Mouse (Mus musculus): ENCODE measurements at regions not wholly inside any gene's neighbourhood (a gene's known extent, or its start where the extent isn't known, plus 50 kb on each side); places are given as distances from the start of the nearest gene placed in this dataset.

DNA sequence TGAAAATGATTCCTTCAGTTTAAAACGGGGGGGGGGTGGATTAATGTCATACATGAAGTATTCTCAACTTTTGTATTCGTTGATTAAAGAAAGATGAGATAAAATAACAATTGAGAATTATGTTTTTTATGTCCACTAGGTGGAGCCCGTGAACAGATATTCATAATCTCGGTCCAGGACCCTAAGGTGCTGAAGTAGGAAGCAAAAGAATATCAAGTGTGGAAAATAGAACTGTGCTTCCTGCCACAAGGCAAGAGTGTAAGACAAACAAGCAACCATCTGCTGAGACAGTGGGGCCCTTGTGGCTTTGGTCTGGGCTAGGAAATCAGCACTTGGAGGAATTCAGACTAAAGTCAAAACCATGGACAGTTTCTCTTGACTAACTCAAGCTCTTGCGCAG is 50.9 kb upstream of the Kap start:
- H3K9me3 ChIP-seq (replicated peaks; ENCODE audit: control insufficient read depth, low read length): no peaks in the 10 kb centered on the region
- 30% methylated on average over 5 of the region's 5 CpGs for WGBS
- DNase-seq (ENCODE audit: low spot score): peak; percentile 68
- H3K27me3 ChIP-seq (ENCODE audit: control insufficient read depth, insufficient read depth, low read length): no peaks in the 10 kb centered on the region
- no peaks in the 10 kb centered on the region for H3K36me3 ChIP-seq (replicated peaks; ENCODE audit: control insufficient read depth, insufficient read depth, low read depth, low read length)
- no peak for ATAC-seq (replicated peaks; ENCODE audit: insufficient number of reproducible peaks, low FRiP score, low TSS enrichment, low read depth)
- no peak overlapping the region for H3K4me2 ChIP-seq (ENCODE audit: low read depth, low read length)
- no peak overlapping the region for H3K27ac ChIP-seq (replicated peaks; ENCODE audit: low read depth, low read length)
- H3K4me1 ChIP-seq (ENCODE audit: control insufficient read depth, insufficient read depth, low read length): no peaks in the 10 kb centered on the region
- no peak overlapping the region for H3K4me3 ChIP-seq (ENCODE audit: low read depth, low read length)
- H3K9ac ChIP-seq (replicated peaks; ENCODE audit: low read length): no peak overlapping the region

DNA sequence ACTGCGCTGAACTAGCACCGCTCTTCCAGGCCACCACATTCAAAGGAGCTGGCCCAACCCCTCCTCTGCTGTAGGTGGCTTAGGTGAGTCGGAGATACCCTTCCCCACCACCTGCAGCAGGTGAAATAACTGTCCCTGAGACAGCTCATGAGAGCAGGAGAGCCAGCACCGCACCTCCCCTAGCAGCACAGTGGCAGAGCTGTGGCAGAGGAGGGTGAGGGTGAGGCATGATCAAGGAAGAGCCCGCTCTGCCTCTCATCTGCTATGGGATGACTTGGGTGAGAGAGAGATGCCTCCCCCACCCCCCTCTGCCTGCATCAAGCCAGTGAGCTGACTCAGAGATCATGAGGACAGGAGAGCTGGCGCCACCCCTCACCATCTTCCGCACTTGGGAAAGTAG is 81.1 kb upstream of the Kap start:
- Histone ChIP-seq H3K9ac (replicated peaks; ENCODE audit: low read length) (no peak overlapping the region), H3K4me3 (ENCODE audit: low read depth, low read length) (no peak overlapping the region), H3K4me2 (ENCODE audit: low read depth, low read length) (no peak overlapping the region), H3K9me3 (replicated peaks; ENCODE audit: control insufficient read depth, low read length) (no peaks in the 10 kb centered on the region), H3K27ac (replicated peaks; ENCODE audit: low read depth, low read length) (no peak overlapping the region), H3K4me1 (ENCODE audit: control insufficient read depth, insufficient read depth, low read length) (no peaks in the 10 kb centered on the region), H3K27me3 (ENCODE audit: control insufficient read depth, insufficient read depth, low read length) (no peaks in the 10 kb centered on the region), H3K36me3 (replicated peaks; ENCODE audit: control insufficient read depth, insufficient read depth, low read depth, low read length) (no peaks in the 10 kb centered on the region)
- DNase-seq (ENCODE audit: low spot score) (no peak), ATAC-seq (replicated peaks; ENCODE audit: insufficient number of reproducible peaks, low FRiP score, low TSS enrichment, low read depth) (peak; percentile 52)
- 87% methylated on average over 7 of the region's 7 CpGs for WGBS

- Histone ChIP-seq H3K27me3 (ENCODE audit: control insufficient read depth, insufficient read depth, low read length) (no peaks in the 10 kb centered on the region), H3K4me2 (ENCODE audit: low read depth, low read length) (no peak overlapping the region), H3K4me3 (ENCODE audit: low read depth, low read length) (no peak overlapping the region), H3K27ac (replicated peaks; ENCODE audit: low read depth, low read length) (no peak overlapping the region), H3K9ac (replicated peaks; ENCODE audit: low read length) (no peak overlapping the region), H3K4me1 (ENCODE audit: control insufficient read depth, insufficient read depth, low read length) (no peaks in the 10 kb centered on the region), H3K9me3 (replicated peaks; ENCODE audit: control insufficient read depth, low read length) (no peaks in the 10 kb centered on the region), H3K36me3 (replicated peaks; ENCODE audit: control insufficient read depth, insufficient read depth, low read depth, low read length) (no peaks in the 10 kb centered on the region)
- ATAC-seq (replicated peaks; ENCODE audit: insufficient number of reproducible peaks, low FRiP score, low TSS enrichment, low read depth) (no peak), DNase-seq (ENCODE audit: low spot score) (no peak)
- 92% methylated on average over 2 of the region's 2 CpGs for WGBS
These were observed 82.1 kb upstream of the Kap start for GRCm38 (mm10) chr6:133935671-133936070.

- no peak for DNase-seq (ENCODE audit: low spot score)
- 0 out of 2 replicates have a peak, but pooled peaks have one; percentile 29 for ATAC-seq (replicated peaks; ENCODE audit: insufficient number of reproducible peaks, low FRiP score, low TSS enrichment, low read depth)
- no peaks in the 10 kb centered on the region for H3K4me1 ChIP-seq (ENCODE audit: control insufficient read depth, insufficient read depth, low read length)
- no peak overlapping the region for H3K4me3 ChIP-seq (ENCODE audit: low read depth, low read length)
- no peaks in the 10 kb centered on the region for H3K9me3 ChIP-seq (replicated peaks; ENCODE audit: control insufficient read depth, low read length)
- H3K27ac ChIP-seq (replicated peaks; ENCODE audit: low read depth, low read length): no peak overlapping the region
- no peaks in the 10 kb centered on the region for H3K27me3 ChIP-seq (ENCODE audit: control insufficient read depth, insufficient read depth, low read length)
- WGBS: 82% methylated on average over 11 of the region's 11 CpGs
- no peak overlapping the region for H3K4me2 ChIP-seq (ENCODE audit: low read depth, low read length)
- H3K36me3 ChIP-seq (replicated peaks; ENCODE audit: control insufficient read depth, insufficient read depth, low read depth, low read length): no peaks in the 10 kb centered on the region
- no peak overlapping the region for H3K9ac ChIP-seq (replicated peaks; ENCODE audit: low read length)
These were observed 75.4 kb upstream of the Etv6 start for GRCm38 (mm10) chr6:133959902-133960634.

GRCm38 (mm10) chr6:133960713-133961112 is 74.8 kb upstream of the Etv6 start:
- peak; percentile 82 for DNase-seq (ENCODE audit: low spot score)
- H3K27ac ChIP-seq (replicated peaks; ENCODE audit: low read depth, low read length): no peak overlapping the region
- 28% methylated on average over 7 of the region's 7 CpGs for WGBS
- H3K4me2 ChIP-seq (ENCODE audit: low read depth, low read length): no peak overlapping the region
- H3K9me3 ChIP-seq (replicated peaks; ENCODE audit: control insufficient read depth, low read length): no peaks in the 10 kb centered on the region
- H3K27me3 ChIP-seq (ENCODE audit: control insufficient read depth, insufficient read depth, low read length): no peaks in the 10 kb centered on the region
- H3K36me3 ChIP-seq (replicated peaks; ENCODE audit: control insufficient read depth, insufficient read depth, low read depth, low read length): no peaks in the 10 kb centered on the region
- no peak for ATAC-seq (replicated peaks; ENCODE audit: insufficient number of reproducible peaks, low FRiP score, low TSS enrichment, low read depth)
- no peaks in the 10 kb centered on the region for H3K4me1 ChIP-seq (ENCODE audit: control insufficient read depth, insufficient read depth, low read length)
- no peak overlapping the region for H3K4me3 ChIP-seq (ENCODE audit: low read depth, low read length)
- no peak overlapping the region for H3K9ac ChIP-seq (replicated peaks; ENCODE audit: low read length)

- Histone ChIP-seq H3K4me1 (ENCODE audit: control insufficient read depth, insufficient read depth, low read length) (no peaks in the 10 kb centered on the region), H3K27me3 (ENCODE audit: control insufficient read depth, insufficient read depth, low read length) (no peaks in the 10 kb centered on the region), H3K4me3 (ENCODE audit: low read depth, low read length) (no peak overlapping the region), H3K4me2 (ENCODE audit: low read depth, low read length) (no peak overlapping the region), H3K27ac (replicated peaks; ENCODE audit: low read depth, low read length) (no peak overlapping the region), H3K9me3 (replicated peaks; ENCODE audit: control insufficient read depth, low read length) (no peaks in the 10 kb centered on the region), H3K36me3 (replicated peaks; ENCODE audit: control insufficient read depth, insufficient read depth, low read depth, low read length) (no peaks in the 10 kb centered on the region), H3K9ac (replicated peaks; ENCODE audit: low read length) (no peak overlapping the region)
- no peak for DNase-seq (ENCODE audit: low spot score)
- 74% methylated on average over 5 of the region's 5 CpGs for WGBS
- no peak for ATAC-seq (replicated peaks; ENCODE audit: insufficient number of reproducible peaks, low FRiP score, low TSS enrichment, low read depth)
These were observed 72.9 kb upstream of the Etv6 start for GRCm38 (mm10) chr6:133962641-133963040.

DNA sequence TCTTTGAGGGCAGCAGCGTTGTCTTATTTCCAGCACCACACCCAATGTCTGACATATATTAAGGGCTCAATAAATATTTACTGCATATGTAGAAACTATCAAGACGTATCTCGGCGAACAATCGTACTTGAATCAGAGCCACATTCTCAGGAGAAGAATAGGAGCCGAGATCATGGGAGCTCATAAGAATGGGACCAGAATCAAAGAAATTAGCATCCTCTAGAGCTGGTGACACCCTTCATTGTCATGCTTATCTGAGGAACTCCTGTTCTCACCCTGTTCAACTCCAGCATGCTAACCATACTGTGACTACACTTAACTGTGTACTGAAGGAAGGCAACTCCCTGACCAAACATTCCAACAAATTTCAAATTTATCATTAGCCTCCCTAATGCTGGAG is 72.2 kb upstream of the Etv6 start:
- H3K36me3 ChIP-seq (replicated peaks; ENCODE audit: control insufficient read depth, insufficient read depth, low read depth, low read length): no peaks in the 10 kb centered on the region
- no peak overlapping the region for H3K4me3 ChIP-seq (ENCODE audit: low read depth, low read length)
- no peak overlapping the region for H3K4me2 ChIP-seq (ENCODE audit: low read depth, low read length)
- DNase-seq (ENCODE audit: low spot score): no peak
- no peaks in the 10 kb centered on the region for H3K27me3 ChIP-seq (ENCODE audit: control insufficient read depth, insufficient read depth, low read length)
- WGBS: 91% methylated on average over 6 of the region's 6 CpGs
- no peaks in the 10 kb centered on the region for H3K4me1 ChIP-seq (ENCODE audit: control insufficient read depth, insufficient read depth, low read length)
- H3K27ac ChIP-seq (replicated peaks; ENCODE audit: low read depth, low read length): no peak overlapping the region
- no peak for ATAC-seq (replicated peaks; ENCODE audit: insufficient number of reproducible peaks, low FRiP score, low TSS enrichment, low read depth)
- H3K9me3 ChIP-seq (replicated peaks; ENCODE audit: control insufficient read depth, low read length): no peaks in the 10 kb centered on the region
- H3K9ac ChIP-seq (replicated peaks; ENCODE audit: low read length): no peak overlapping the region

GRCm38 (mm10) chr6:133967286-133967685 is 68.2 kb upstream of the Etv6 start:
- WGBS: 89% methylated on average over 3 of the region's 3 CpGs

More at GRCm38 (mm10) chr6:133967286-133967685, 68.2 kb upstream of the Etv6 start:
- Histone ChIP-seq H3K36me3 (replicated peaks; ENCODE audit: control insufficient read depth, insufficient read depth, low read depth, low read length) (no peaks in the 10 kb centered on the region), H3K4me2 (ENCODE audit: low read depth, low read length) (no peak overlapping the region), H3K4me3 (ENCODE audit: low read depth, low read length) (no peak overlapping the region), H3K27me3 (ENCODE audit: control insufficient read depth, insufficient read depth, low read length) (no peaks in the 10 kb centered on the region), H3K9ac (replicated peaks; ENCODE audit: low read length) (no peak overlapping the region), H3K4me1 (ENCODE audit: control insufficient read depth, insufficient read depth, low read length) (no peaks in the 10 kb centered on the region), H3K9me3 (replicated peaks; ENCODE audit: control insufficient read depth, low read length) (no peaks in the 10 kb centered on the region), H3K27ac (replicated peaks; ENCODE audit: low read depth, low read length) (no peak overlapping the region)
- DNase-seq (ENCODE audit: low spot score): no peak
- ATAC-seq (replicated peaks; ENCODE audit: insufficient number of reproducible peaks, low FRiP score, low TSS enrichment, low read depth): no peak

All from embryonic facial prominence, embryonic 11.5 days (tissue).